Mouse (Mus musculus): ENCODE measurements around the gene Mt4. TPM values are rescaled to one million over a fixed set of nuclear protein-coding genes. Genes with fewer than 3 reads are reported as not detected.

Gene Mt4
- total and polyA plus RNA-seq, 2 experiments from 2014 or later, result not detected

GRCm38 (mm10) chr8:94121625-94122024 is 15.4 kb upstream of the Mt4 start:
- Histone ChIP-seq H3K4me2 (ENCODE audit: low read depth, low read length) (no peak overlapping the region), H3K4me1 (ENCODE audit: control insufficient read depth, insufficient read depth) (no peaks in the 10 kb centered on the region), H3K27me3 (ENCODE audit: control insufficient read depth, insufficient read depth, low read length) (no peaks in the 10 kb centered on the region), H3K36me3 (replicated peaks; ENCODE audit: control insufficient read depth, insufficient read depth, low read length) (no peaks in the 10 kb centered on the region), H3K4me3 (ENCODE audit: low read depth, low read length) (no peak overlapping the region), H3K9ac (replicated peaks; ENCODE audit: low read depth, low read length) (no peak overlapping the region), H3K9me3 (replicated peaks; ENCODE audit: control insufficient read depth, low read length) (no peaks in the 10 kb centered on the region), H3K27ac (ENCODE audit: low read depth) (no peak overlapping the region)
- 83% methylated on average over 9 of the region's 9 CpGs for WGBS
- ATAC-seq (ENCODE audit: insufficient read depth, low read depth) (no peak), DNase-seq (ENCODE audit: low spot score) (no peak)
- TF ChIP-seq EP300 (IDR thresholded peaks at IDR 0.05; ENCODE audit: low read depth) (no peak), CTCF (IDR thresholded peaks at IDR 0.05; ENCODE audit: low read depth) (no peak)

GRCm38 (mm10) chr8:94122711-94123468 is 14.1 kb upstream of the Mt4 start:
- ATAC-seq (ENCODE audit: insufficient read depth, low read depth) (no peak), DNase-seq (ENCODE audit: low spot score) (no peak)
- TF ChIP-seq EP300 (IDR thresholded peaks at IDR 0.05; ENCODE audit: low read depth), result no peak
- TF ChIP-seq CTCF (IDR thresholded peaks at IDR 0.05; ENCODE audit: low read depth), result no peak
- Histone ChIP-seq H3K27ac (ENCODE audit: low read depth) (no peak overlapping the region), H3K4me1 (ENCODE audit: control insufficient read depth, insufficient read depth) (no peaks in the 10 kb centered on the region), H3K9ac (replicated peaks; ENCODE audit: low read depth, low read length) (no peak overlapping the region), H3K36me3 (replicated peaks; ENCODE audit: control insufficient read depth, insufficient read depth, low read length) (no peaks in the 10 kb centered on the region), H3K9me3 (replicated peaks; ENCODE audit: control insufficient read depth, low read length) (no peaks in the 10 kb centered on the region), H3K4me3 (ENCODE audit: low read depth, low read length) (no peak overlapping the region), H3K27me3 (ENCODE audit: control insufficient read depth, insufficient read depth, low read length) (no peaks in the 10 kb centered on the region), H3K4me2 (ENCODE audit: low read depth, low read length) (no peak overlapping the region)
- 36% methylated on average over 8 of the region's 8 CpGs for WGBS

DNA sequence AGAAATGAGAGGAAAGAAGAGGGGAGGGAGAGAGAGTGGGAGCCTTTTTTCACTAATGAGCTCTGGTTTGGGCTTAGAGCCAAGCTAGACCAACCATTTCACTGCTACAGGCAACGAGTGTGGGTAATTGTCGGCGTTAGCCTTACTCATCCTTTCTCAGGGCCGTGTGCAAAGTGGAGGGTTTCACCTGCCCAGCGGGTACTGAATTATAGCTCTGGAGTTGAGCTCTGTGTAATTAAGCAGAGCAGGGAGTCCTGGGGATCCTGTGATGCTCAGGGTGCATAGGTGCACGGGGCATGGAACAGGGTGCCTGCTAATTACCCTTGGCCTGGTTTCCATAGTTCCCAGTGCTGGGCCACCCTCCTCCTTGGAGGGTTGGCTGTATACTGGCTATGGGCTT is 9.3 kb upstream of the Mt4 start:
- no peaks in the 10 kb centered on the region for H3K4me1 ChIP-seq (ENCODE audit: control insufficient read depth, insufficient read depth)
- no peak overlapping the region for H3K27ac ChIP-seq (ENCODE audit: low read depth)
- H3K9ac ChIP-seq (replicated peaks; ENCODE audit: low read depth, low read length), result no peak overlapping the region
- no peak overlapping the region for H3K4me3 ChIP-seq (ENCODE audit: low read depth, low read length)
- ATAC-seq (ENCODE audit: insufficient read depth, low read depth), result no peak
- H3K27me3 ChIP-seq (ENCODE audit: control insufficient read depth, insufficient read depth, low read length), result no peaks in the 10 kb centered on the region
- DNase-seq (ENCODE audit: low spot score), result no peak
- TF ChIP-seq CTCF (IDR thresholded peaks at IDR 0.05; ENCODE audit: low read depth) (no peak), EP300 (IDR thresholded peaks at IDR 0.05; ENCODE audit: low read depth) (no peak)
- 75% methylated on average over 6 of the region's 6 CpGs for WGBS
- no peak overlapping the region for H3K4me2 ChIP-seq (ENCODE audit: low read depth, low read length)
- no peaks in the 10 kb centered on the region for H3K36me3 ChIP-seq (replicated peaks; ENCODE audit: control insufficient read depth, insufficient read depth, low read length)
- no peaks in the 10 kb centered on the region for H3K9me3 ChIP-seq (replicated peaks; ENCODE audit: control insufficient read depth, low read length)

GRCm38 (mm10) chr8:94129133-94129789 is 7.7 kb upstream of the Mt4 start:
- 85% methylated on average over 6 of the region's 6 CpGs for WGBS
- Histone ChIP-seq H3K4me1 (ENCODE audit: control insufficient read depth, insufficient read depth) (no peaks in the 10 kb centered on the region), H3K27me3 (ENCODE audit: control insufficient read depth, insufficient read depth, low read length) (no peaks in the 10 kb centered on the region), H3K27ac (ENCODE audit: low read depth) (no peak overlapping the region), H3K9me3 (replicated peaks; ENCODE audit: control insufficient read depth, low read length) (no peaks in the 10 kb centered on the region), H3K36me3 (replicated peaks; ENCODE audit: control insufficient read depth, insufficient read depth, low read length) (no peaks in the 10 kb centered on the region), H3K4me2 (ENCODE audit: low read depth, low read length) (no peak overlapping the region), H3K9ac (replicated peaks; ENCODE audit: low read depth, low read length) (no peak overlapping the region), H3K4me3 (ENCODE audit: low read depth, low read length) (no peak overlapping the region)
- TF ChIP-seq EP300 (IDR thresholded peaks at IDR 0.05; ENCODE audit: low read depth), result no peak
- TF ChIP-seq CTCF (IDR thresholded peaks at IDR 0.05; ENCODE audit: low read depth), result no peak
- no peak for DNase-seq (ENCODE audit: low spot score)
- no peak for ATAC-seq (ENCODE audit: insufficient read depth, low read depth)

DNA sequence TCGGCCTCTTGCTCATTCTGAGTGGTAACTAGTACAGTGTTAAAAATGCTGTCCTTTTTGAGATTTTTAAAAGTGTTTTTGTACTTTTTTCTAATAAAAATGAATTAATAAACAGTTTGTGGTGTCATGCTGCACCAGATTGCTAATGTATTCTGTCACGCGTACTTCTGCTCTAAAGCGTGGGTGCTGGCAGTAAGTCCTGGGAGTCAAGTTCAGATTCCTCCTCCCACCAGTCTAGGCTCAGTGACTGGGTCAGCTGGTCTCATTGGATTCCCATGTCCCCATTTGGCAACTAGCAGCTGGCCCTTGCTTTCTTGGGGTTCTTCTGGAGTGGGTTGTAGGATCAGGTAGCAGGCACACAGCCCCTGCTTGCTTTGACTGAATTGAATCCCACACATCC is 6.9 kb upstream of the Mt4 start:
- no peaks in the 10 kb centered on the region for H3K36me3 ChIP-seq (replicated peaks; ENCODE audit: control insufficient read depth, insufficient read depth, low read length)
- no peak overlapping the region for H3K4me2 ChIP-seq (ENCODE audit: low read depth, low read length)
- 86% methylated on average over 4 of the region's 4 CpGs for WGBS
- H3K9me3 ChIP-seq (replicated peaks; ENCODE audit: control insufficient read depth, low read length), result no peaks in the 10 kb centered on the region
- H3K9ac ChIP-seq (replicated peaks; ENCODE audit: low read depth, low read length), result no peak overlapping the region
- H3K27me3 ChIP-seq (ENCODE audit: control insufficient read depth, insufficient read depth, low read length), result no peaks in the 10 kb centered on the region
- ATAC-seq (ENCODE audit: insufficient read depth, low read depth) (no peak), DNase-seq (ENCODE audit: low spot score) (no peak)
- TF ChIP-seq EP300 (IDR thresholded peaks at IDR 0.05; ENCODE audit: low read depth) (no peak), CTCF (IDR thresholded peaks at IDR 0.05; ENCODE audit: low read depth) (no peak)
- no peak overlapping the region for H3K27ac ChIP-seq (ENCODE audit: low read depth)
- no peak overlapping the region for H3K4me3 ChIP-seq (ENCODE audit: low read depth, low read length)
- no peaks in the 10 kb centered on the region for H3K4me1 ChIP-seq (ENCODE audit: control insufficient read depth, insufficient read depth)

Measured in heart, postnatal 0 days (tissue).